Mouse (Mus musculus): ENCODE measurements around the gene Lmbrd1. TPM values are rescaled to one million over a fixed set of nuclear protein-coding genes. Genes with fewer than 3 reads are reported as not detected.
"Not testable (repeated sequence)": the region's sequence is repeated elsewhere in the genome, so short reads cannot be mapped to it uniquely, and the experiment has no call there.

Gene Lmbrd1
- polyA plus RNA-seq (2014; fragmentation: Nextera tagmentation; extraction: Ambion mirVana), result 55.6 and 66.3 TPM in 2 replicates

- Histone ChIP-seq H3K4me1 (ENCODE audit: control insufficient read depth, insufficient read depth, low read length) (peaks cover 9% of the 10 kb centered on the region), H3K27me3 (ENCODE audit: control insufficient read depth, insufficient read depth, low read length) (no peaks in the 10 kb centered on the region), H3K36me3 (ENCODE audit: control insufficient read depth, insufficient read depth, low read length) (no peaks in the 10 kb centered on the region), H3K27ac (ENCODE audit: low read depth, low read length) (peak within 1 kb of the TSS; percentile 83), H3K4me3 (ENCODE audit: low read depth, low read length) (peak within 1 kb of the TSS; percentile 82), H3K9me3 (ENCODE audit: control insufficient read depth, low read length) (no peaks in the 10 kb centered on the region), H3K9ac (replicated peaks; ENCODE audit: low read depth, low read length) (peak within 1 kb of the TSS; percentile 85), H3K4me2 (ENCODE audit: low read depth, low read length) (peak within 1 kb of the TSS; percentile 64)
- peak; percentile 97 for ATAC-seq (ENCODE audit: low read depth)
- WGBS, result 1% methylated on average over 50 of the region's 54 CpGs
These were observed at the start of gene Lmbrd1 for GRCm38 (mm10) chr1:24678205-24678917. Gene Lmbrd1 (plus strand): TSS chr1:24678630.

GRCm38 (mm10) chr1:24633553-24634132 is 44.8 kb upstream of the Lmbrd1 start:
- H3K9me3 ChIP-seq (ENCODE audit: control insufficient read depth, low read length), result no peaks in the 10 kb centered on the region
- no peak overlapping the region for H3K9ac ChIP-seq (replicated peaks; ENCODE audit: low read depth, low read length)
- H3K4me3 ChIP-seq (ENCODE audit: low read depth, low read length), result no peak overlapping the region
- no peaks in the 10 kb centered on the region for H3K36me3 ChIP-seq (ENCODE audit: control insufficient read depth, insufficient read depth, low read length)
- H3K4me1 ChIP-seq (ENCODE audit: control insufficient read depth, insufficient read depth, low read length), result no peaks in the 10 kb centered on the region
- H3K27ac ChIP-seq (ENCODE audit: low read depth, low read length), result no peak overlapping the region
- no peaks in the 10 kb centered on the region for H3K27me3 ChIP-seq (ENCODE audit: control insufficient read depth, insufficient read depth, low read length)
- no peak for ATAC-seq (ENCODE audit: low read depth)
- WGBS, result 41% methylated on average over 14 of the region's 14 CpGs
- no peak overlapping the region for H3K4me2 ChIP-seq (ENCODE audit: low read depth, low read length)

DNA sequence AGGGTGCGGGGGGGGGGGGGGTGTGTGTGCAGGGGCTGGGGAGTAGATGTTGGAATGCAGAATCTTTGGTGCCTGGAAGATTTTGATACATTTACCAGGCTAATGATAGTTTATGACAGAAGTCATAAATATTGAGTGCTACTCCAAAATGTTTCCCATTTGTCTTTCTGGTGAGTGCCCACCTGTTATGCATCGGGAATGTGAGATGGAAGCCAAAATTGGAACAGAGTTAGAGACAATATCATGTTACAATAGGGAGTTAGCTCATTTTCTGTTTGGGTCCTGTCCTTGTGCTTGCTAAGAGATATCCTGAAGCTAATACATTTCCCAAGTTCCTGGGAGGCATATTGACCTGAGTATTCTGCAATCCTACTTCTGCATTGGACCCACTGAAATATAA is 28.3 kb upstream of the Lmbrd1 start:
- no peak overlapping the region for H3K27ac ChIP-seq (ENCODE audit: low read depth, low read length)
- H3K4me2 ChIP-seq (ENCODE audit: low read depth, low read length), result no peak overlapping the region
- H3K36me3 ChIP-seq (ENCODE audit: control insufficient read depth, insufficient read depth, low read length), result no peaks in the 10 kb centered on the region
- no peaks in the 10 kb centered on the region for H3K9me3 ChIP-seq (ENCODE audit: control insufficient read depth, low read length)
- H3K9ac ChIP-seq (replicated peaks; ENCODE audit: low read depth, low read length), result no peak overlapping the region
- H3K4me3 ChIP-seq (ENCODE audit: low read depth, low read length), result no peak overlapping the region
- 55% methylated on average over 2 of the region's 2 CpGs for whole genome bisulfite sequencing
- no peak for ATAC-seq (ENCODE audit: low read depth)
- no peaks in the 10 kb centered on the region for H3K27me3 ChIP-seq (ENCODE audit: control insufficient read depth, insufficient read depth, low read length)
- no peaks in the 10 kb centered on the region for H3K4me1 ChIP-seq (ENCODE audit: control insufficient read depth, insufficient read depth, low read length)

DNA sequence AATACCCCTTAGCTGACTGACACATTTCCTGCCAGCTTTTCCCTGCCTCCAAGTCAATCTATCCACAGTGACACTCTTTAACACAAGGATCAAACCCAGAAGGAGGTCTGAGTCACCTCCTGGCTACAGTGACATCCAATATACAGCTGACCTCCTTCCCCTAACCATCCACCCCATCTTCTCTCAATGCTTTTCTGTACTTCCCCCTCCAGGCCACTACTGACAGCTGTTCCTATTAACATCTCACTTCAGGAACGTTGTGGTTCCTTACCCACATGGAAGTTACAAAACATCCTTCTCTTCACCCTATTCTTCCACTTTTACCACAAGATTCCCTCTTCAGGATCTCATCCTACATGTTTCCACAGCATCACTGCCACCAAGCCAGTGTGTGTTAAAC is 18.5 kb upstream of the Lmbrd1 start:
- ATAC-seq (ENCODE audit: low read depth), result no peak
- Histone ChIP-seq H3K4me1 (ENCODE audit: control insufficient read depth, insufficient read depth, low read length) (no peaks in the 10 kb centered on the region), H3K27me3 (ENCODE audit: control insufficient read depth, insufficient read depth, low read length) (no peaks in the 10 kb centered on the region), H3K4me2 (ENCODE audit: low read depth, low read length) (no peak overlapping the region), H3K9ac (replicated peaks; ENCODE audit: low read depth, low read length) (no peak overlapping the region), H3K9me3 (ENCODE audit: control insufficient read depth, low read length) (no peaks in the 10 kb centered on the region), H3K27ac (ENCODE audit: low read depth, low read length) (no peak overlapping the region), H3K36me3 (ENCODE audit: control insufficient read depth, insufficient read depth, low read length) (no peaks in the 10 kb centered on the region), H3K4me3 (ENCODE audit: low read depth, low read length) (no peak overlapping the region)
- WGBS, result 66% methylated on average over 1 of the region's 1 CpGs

- not testable (repeated sequence) for H3K4me3 ChIP-seq (ENCODE audit: low read depth, low read length); H3K4me1 ChIP-seq (ENCODE audit: control insufficient read depth, insufficient read depth, low read length); H3K9me3 ChIP-seq (ENCODE audit: control insufficient read depth, low read length); H3K27me3 ChIP-seq (ENCODE audit: control insufficient read depth, insufficient read depth, low read length); H3K9ac ChIP-seq (replicated peaks; ENCODE audit: low read depth, low read length); H3K27ac ChIP-seq (ENCODE audit: low read depth, low read length); H3K36me3 ChIP-seq (ENCODE audit: control insufficient read depth, insufficient read depth, low read length); H3K4me2 ChIP-seq (ENCODE audit: low read depth, low read length); ATAC-seq (ENCODE audit: low read depth)
These were observed 17.8 kb upstream of the Lmbrd1 start for GRCm38 (mm10) chr1:24660662-24661061.

DNA sequence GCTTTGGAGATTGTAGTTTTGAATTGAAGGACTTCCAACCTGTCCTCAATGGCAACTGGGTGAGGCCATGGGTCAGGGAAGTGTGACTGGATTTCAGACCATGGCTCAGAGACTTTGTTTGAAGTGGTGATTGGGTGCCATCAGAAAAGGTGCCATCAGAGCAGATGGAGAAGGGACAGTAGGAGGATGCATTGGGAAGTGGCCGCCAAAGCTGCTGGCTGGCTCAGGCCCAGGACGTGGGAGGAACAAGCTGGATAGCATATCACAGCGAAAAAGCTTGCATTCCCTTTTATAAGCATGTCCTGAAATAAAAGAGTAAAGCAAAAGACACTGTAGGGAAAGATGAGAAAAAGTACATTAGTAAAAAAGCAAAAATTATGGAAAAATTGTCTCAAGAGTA is 16.9 kb upstream of the Lmbrd1 start:
- Histone ChIP-seq H3K36me3 (ENCODE audit: control insufficient read depth, insufficient read depth, low read length) (no peaks in the 10 kb centered on the region), H3K9me3 (ENCODE audit: control insufficient read depth, low read length) (no peaks in the 10 kb centered on the region), H3K4me2 (ENCODE audit: low read depth, low read length) (no peak overlapping the region), H3K9ac (replicated peaks; ENCODE audit: low read depth, low read length) (no peak overlapping the region), H3K4me1 (ENCODE audit: control insufficient read depth, insufficient read depth, low read length) (no peaks in the 10 kb centered on the region), H3K27ac (ENCODE audit: low read depth, low read length) (no peak overlapping the region), H3K27me3 (ENCODE audit: control insufficient read depth, insufficient read depth, low read length) (no peaks in the 10 kb centered on the region), H3K4me3 (ENCODE audit: low read depth, low read length) (no peak overlapping the region)
- ATAC-seq (ENCODE audit: low read depth), result no peak
- 85% methylated on average over 3 of the region's 3 CpGs for WGBS

- ATAC-seq (ENCODE audit: low read depth), result no peak
- no peak overlapping the region for H3K4me2 ChIP-seq (ENCODE audit: low read depth, low read length)
These were observed 14.3 kb upstream of the Lmbrd1 start for GRCm38 (mm10) chr1:24664158-24664557.

DNA sequence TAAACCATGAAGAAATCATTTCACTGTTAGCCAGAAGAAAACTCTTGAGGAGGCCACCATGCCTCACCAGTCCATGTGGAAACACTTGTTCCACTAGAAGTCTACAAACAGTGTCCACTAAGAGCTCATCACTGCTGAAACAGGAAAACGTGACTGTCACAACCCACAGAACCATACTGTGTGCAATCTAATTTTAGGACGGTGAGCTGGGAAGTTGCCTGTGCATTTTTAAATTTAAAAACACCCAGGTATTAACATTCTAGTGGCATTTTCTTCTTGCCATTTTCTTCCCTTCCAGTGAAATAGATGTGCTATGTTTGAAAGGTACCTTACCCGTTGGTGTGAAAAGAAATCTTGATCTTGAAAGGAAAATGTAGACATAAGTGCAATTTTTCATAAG is 5.2 kb upstream of the Lmbrd1 start:
- H3K4me3 ChIP-seq (ENCODE audit: low read depth, low read length), result no peak overlapping the region

More at GRCm38 (mm10) chr1:24664158-24664557, 14.3 kb upstream of the Lmbrd1 start:
- Histone ChIP-seq H3K4me3 (ENCODE audit: low read depth, low read length) (no peak overlapping the region), H3K27me3 (ENCODE audit: control insufficient read depth, insufficient read depth, low read length) (no peaks in the 10 kb centered on the region), H3K4me1 (ENCODE audit: control insufficient read depth, insufficient read depth, low read length) (no peaks in the 10 kb centered on the region), H3K9me3 (ENCODE audit: control insufficient read depth, low read length) (no peaks in the 10 kb centered on the region), H3K27ac (ENCODE audit: low read depth, low read length) (no peak overlapping the region), H3K36me3 (ENCODE audit: control insufficient read depth, insufficient read depth, low read length) (no peaks in the 10 kb centered on the region), H3K9ac (replicated peaks; ENCODE audit: low read depth, low read length) (no peak overlapping the region)

GRCm38 (mm10) chr1:24677706-24678105 is 724 bp upstream of the Lmbrd1 start:
- Histone ChIP-seq H3K9me3 (ENCODE audit: control insufficient read depth, low read length) (no peaks in the 10 kb centered on the region), H3K27me3 (ENCODE audit: control insufficient read depth, insufficient read depth, low read length) (no peaks in the 10 kb centered on the region), H3K4me1 (ENCODE audit: control insufficient read depth, insufficient read depth, low read length) (peaks cover 9% of the 10 kb centered on the region), H3K4me3 (ENCODE audit: low read depth, low read length) (peak overlapping the region; percentile 82), H3K27ac (ENCODE audit: low read depth, low read length) (peak overlapping the region; percentile 83; the same call in 1 of the 2 replicates), H3K4me2 (ENCODE audit: low read depth, low read length) (peak overlapping the region; percentile 64), H3K36me3 (ENCODE audit: control insufficient read depth, insufficient read depth, low read length) (no peaks in the 10 kb centered on the region), H3K9ac (replicated peaks; ENCODE audit: low read depth, low read length) (peak overlapping the region; percentile 85; the same call in 1 of the 2 replicates)
- ATAC-seq (ENCODE audit: low read depth), result 0 out of 2 replicates have a peak, but pooled peaks have one; percentile 1
- WGBS, result 81% methylated on average over 9 of the region's 9 CpGs

More for the DNA sequence above, 5.2 kb upstream of the Lmbrd1 start:
- Histone ChIP-seq H3K4me1 (ENCODE audit: control insufficient read depth, insufficient read depth, low read length) (no peaks in the 10 kb centered on the region), H3K27me3 (ENCODE audit: control insufficient read depth, insufficient read depth, low read length) (no peaks in the 10 kb centered on the region), H3K4me2 (ENCODE audit: low read depth, low read length) (no peak overlapping the region), H3K9me3 (ENCODE audit: control insufficient read depth, low read length) (no peaks in the 10 kb centered on the region), H3K9ac (replicated peaks; ENCODE audit: low read depth, low read length) (no peak overlapping the region), H3K36me3 (ENCODE audit: control insufficient read depth, insufficient read depth, low read length) (no peaks in the 10 kb centered on the region), H3K27ac (ENCODE audit: low read depth, low read length) (no peak overlapping the region)
- WGBS, result 85% methylated on average over 3 of the region's 3 CpGs
- no peak for ATAC-seq (ENCODE audit: low read depth)

Measured in neural tube, embryonic 14.5 days (tissue).